Mouse (Mus musculus) liver, embryonic 14.5 days (tissue): ENCODE results near the gene Slco1a4. TPM values are rescaled to one million over a fixed set of nuclear protein-coding genes. Genes with fewer than 3 reads are reported as not detected.
A peak's percentile ranks its signal among the peaks of the same experiment; 100 is the strongest.

Experiments
- ATAC-seq: fragments of 200-750 bp; cut with Nextera tagmentation; 2 replicates; pipeline ENCODE4 v1.8.0; 2017; ENCODE audit warnings: moderate number of reproducible peaks, mild to moderate bottlenecking, moderate library complexity; ENCODE audit not compliant: insufficient read depth
- DNase-seq, 3 experiments: peaks; one replicate each; pipeline ENCODE4 v3.0.0-alpha.2; 2012 to 2013; ENCODE audit warnings: low read depth in 3 of 3, low spot score in 3 of 3
- H3K27ac ChIP-seq: fragments of 300-500 bp; sonication (generic); 2 replicates; pipeline ENCODE4 v1.5.1; 2014; ENCODE audit warnings: moderate library complexity, mild to moderate bottlenecking, control low read depth, inconsistent platforms
- H3K27me3 ChIP-seq: fragments of 300-500 bp; sonication (generic); 2 replicates; pipeline ENCODE4 v1.6.1; 2014; ENCODE audit warnings: mild to moderate bottlenecking, low read length, moderate library complexity; ENCODE audit not compliant: control insufficient read depth, insufficient read depth
- H3K36me3 ChIP-seq: fragments of 300-500 bp; sonication (generic); replicated peaks from 2 replicates; pipeline ENCODE4 v1.6.1; 2014; ENCODE audit warnings: low read depth; ENCODE audit not compliant: control insufficient read depth, insufficient read depth
- H3K4me1 ChIP-seq, 2 experiments: fragments of 200-500 bp in 1 of 2; fragments of 300-500 bp in 1 of 2; sonication (generic) in 1 of 2; replicated peaks; 2 replicates each; pipeline ENCODE4 v1.6.1; 2012 to 2014; ENCODE audit warnings: antibody characterized with exemption in 1 of 2, inconsistent platforms in 1 of 2, low read length in 1 of 2; ENCODE audit not compliant: control insufficient read depth in 2 of 2, insufficient read depth in 2 of 2
- H3K4me2 ChIP-seq: fragments of 300-500 bp; sonication (generic); 2 replicates; pipeline ENCODE4 v1.6.1; 2014; ENCODE audit warnings: low read depth, mild to moderate bottlenecking, control low read depth, moderate library complexity
- H3K4me3 ChIP-seq, 2 experiments: fragments of 200-500 bp in 1 of 2; fragments of 300-500 bp in 1 of 2; sonication (generic) in 1 of 2; 2 replicates each; pipeline ENCODE4 v1.5.1; 2012 to 2014; ENCODE audit warnings: low read depth in 2 of 2, low read length in 2 of 2, mild to moderate bottlenecking in 2 of 2, control low read depth in 1 of 2, inconsistent platforms in 1 of 2, moderate library complexity in 1 of 2; ENCODE audit not compliant: insufficient read depth in 1 of 2
- H3K9ac ChIP-seq: fragments of 300-500 bp; sonication (generic); replicated peaks from 2 replicates; pipeline ENCODE4 v1.6.1; 2014; ENCODE audit warnings: mild to moderate bottlenecking, control low read depth, moderate library complexity
- H3K9me3 ChIP-seq: fragments of 300-500 bp; sonication (generic); 2 replicates; pipeline ENCODE4 v1.6.1; 2016; ENCODE audit warnings: low read length, mixed read lengths; ENCODE audit not compliant: control insufficient read depth
- CTCF ChIP-seq: IDR thresholded peaks from 2 replicates; pipeline ENCODE4 v1.5.1; 2016; ENCODE audit warnings: antibody characterized with exemption, low read depth, control low read depth
- EP300 ChIP-seq: IDR thresholded peaks from 2 replicates; pipeline ENCODE4 v1.6.1; 2016; ENCODE audit warnings: antibody characterized with exemption, low read depth
- WGBS: fragments of 180-500 bp; shearing (Covaris S2); extraction: QIAGEN DNeasy Blood & Tissue Kit; methylation state at CpG from one replicate; pipeline ENCODE4 v1.1.7; 2014; ENCODE audit not compliant: insufficient replicate concordance; 5-methylcytosine and 5-hydroxymethylcytosine counted together
- polyA plus RNA-seq, 2 experiments: library from polyadenylated mRNA; depleted of rRNA in 1 of 2; stranded (reverse) in 1 of 2; unstranded in 1 of 2; fragments of >200 nt; fragmentation: Nextera tagmentation in 1 of 2; extraction: Ambion mirVana in 1 of 2; gene quantifications; 2 replicates each; pipeline versions ENCODE4 v1.2.1 to v1.2.3; 2012 to 2014

Gene Slco1a4
- polyA plus RNA-seq, 2 experiments: not detected

- no peaks in the 10 kb centered on the region for H3K27me3 ChIP-seq
- no peak for TF ChIP-seq EP300
- no peak for TF ChIP-seq CTCF
- H3K4me3 ChIP-seq: no peak overlapping the region
- H3K9ac ChIP-seq: no peak overlapping the region
- WGBS: 61% methylated on average over 2 of the region's 2 CpGs
- no peak overlapping the region for H3K4me2 ChIP-seq
- H3K4me1 ChIP-seq: no peaks in the 10 kb centered on the region
- ATAC-seq (no peak), DNase-seq (no peak)
- no peak overlapping the region for H3K27ac ChIP-seq
- no peaks in the 10 kb centered on the region for H3K9me3 ChIP-seq
- H3K36me3 ChIP-seq: no peaks in the 10 kb centered on the region
Measured at GRCm38 (mm10) chr6:141871711-141872110, 15.7 kb upstream of the Slco1a4 start.

DNA sequence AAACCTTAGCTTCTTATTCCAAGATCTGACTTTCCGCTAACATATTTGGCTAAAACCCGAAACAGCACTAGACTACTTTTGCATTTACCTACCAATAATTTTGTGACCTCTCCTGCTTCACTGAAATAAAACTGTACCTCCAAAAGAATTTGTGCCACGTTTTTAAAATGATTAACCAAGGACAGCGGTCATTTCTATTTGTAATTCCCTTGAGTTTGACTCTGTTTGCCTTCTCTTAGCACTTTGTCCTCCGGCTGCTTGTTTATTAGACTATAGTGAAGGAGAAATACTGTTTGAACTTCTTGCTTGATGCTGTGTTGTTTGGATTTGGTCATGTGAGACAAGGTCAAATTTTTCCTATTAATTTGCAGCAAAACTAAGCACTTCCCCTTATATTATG is 12.7 kb upstream of the Slco1a4 start:
- DNase-seq: peak in 2 of 3 experiments; percentile 2 to 12
- no peak for ATAC-seq
- no peaks in the 10 kb centered on the region for H3K9me3 ChIP-seq
- H3K4me1 ChIP-seq: no peaks in the 10 kb centered on the region
- H3K4me2 ChIP-seq: no peak overlapping the region
- WGBS: 57% methylated on average over 5 of the region's 5 CpGs
- TF ChIP-seq CTCF (no peak), EP300 (no peak)
- H3K9ac ChIP-seq: no peak overlapping the region
- no peak overlapping the region for H3K4me3 ChIP-seq
- H3K27ac ChIP-seq: no peak overlapping the region
- H3K36me3 ChIP-seq: no peaks in the 10 kb centered on the region
- no peaks in the 10 kb centered on the region for H3K27me3 ChIP-seq

DNA sequence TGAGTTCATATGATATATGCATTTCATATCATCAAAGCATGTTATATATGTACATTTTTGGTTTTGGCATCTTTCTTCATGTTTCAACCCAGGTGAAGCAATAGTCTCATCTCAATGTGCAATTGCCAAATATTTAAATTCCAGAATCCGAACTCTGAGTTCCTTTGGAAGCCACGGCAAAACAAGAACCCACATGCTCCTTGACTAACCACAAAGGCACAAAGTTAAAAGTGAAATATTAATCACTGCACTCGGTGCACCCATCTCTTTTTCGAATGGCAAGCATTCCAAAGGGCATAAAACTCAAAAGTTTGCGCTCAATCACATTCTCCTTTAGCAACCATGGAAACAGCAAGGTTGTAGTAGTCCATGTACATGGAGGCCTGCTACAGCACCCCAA is 10.0 kb upstream of the Slco1a4 start:
- Histone ChIP-seq H3K9me3 (no peaks in the 10 kb centered on the region), H3K4me1 (no peaks in the 10 kb centered on the region), H3K27ac (no peak overlapping the region), H3K4me3 (no peak overlapping the region), H3K27me3 (no peaks in the 10 kb centered on the region), H3K9ac (no peak overlapping the region), H3K4me2 (no peak overlapping the region), H3K36me3 (no peaks in the 10 kb centered on the region)
- DNase-seq (no peak), ATAC-seq (no peak)
- 56% methylated on average over 5 of the region's 5 CpGs for WGBS
- no peak for TF ChIP-seq CTCF
- no peak for TF ChIP-seq EP300

DNA sequence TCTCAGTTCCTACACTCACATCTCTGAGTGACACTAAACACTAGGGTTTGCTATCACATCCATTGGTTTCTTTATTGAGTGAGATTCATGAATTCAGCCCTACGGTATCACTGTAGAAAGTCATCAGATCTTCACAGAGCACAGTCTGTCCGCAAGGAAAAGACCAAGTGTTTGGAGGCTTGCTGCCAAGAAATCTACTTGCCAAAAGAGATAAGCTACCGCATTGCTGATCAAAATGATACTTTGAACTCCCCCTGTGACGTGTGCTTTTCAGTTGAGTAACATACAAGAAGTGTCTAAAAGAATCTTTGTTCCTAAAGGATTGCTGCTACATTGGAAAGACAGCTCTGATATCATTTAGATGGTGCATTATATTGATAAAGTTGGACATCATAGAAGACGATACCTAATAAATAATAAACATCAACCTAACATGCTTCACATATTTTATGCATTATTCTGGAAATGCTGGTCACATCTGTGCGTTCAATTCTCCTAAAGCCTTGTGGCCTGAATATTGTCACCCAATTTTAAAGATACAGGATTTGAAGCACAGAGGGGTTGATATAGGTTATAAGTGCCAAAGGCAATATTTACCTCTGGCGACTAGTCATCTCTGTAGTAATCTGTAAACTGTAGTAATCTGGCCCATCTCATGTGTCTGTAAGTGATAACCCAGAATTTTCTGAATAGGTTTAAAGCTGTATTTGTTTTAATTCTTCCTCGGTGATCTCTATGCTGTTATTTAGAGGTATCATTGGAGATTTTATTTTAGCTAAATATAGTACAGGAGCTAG is 1.9 kb upstream of the Slco1a4 start:
- H3K36me3 ChIP-seq: no peaks in the 10 kb centered on the region
- no peaks in the 10 kb centered on the region for H3K4me1 ChIP-seq
- no peaks in the 10 kb centered on the region for H3K27me3 ChIP-seq
- ATAC-seq: no peak
- H3K27ac ChIP-seq: no peak overlapping the region
- no peak for DNase-seq
- no peak overlapping the region for H3K4me3 ChIP-seq
- no peak overlapping the region for H3K4me2 ChIP-seq
- H3K9ac ChIP-seq: no peak overlapping the region
- H3K9me3 ChIP-seq: no peaks in the 10 kb centered on the region
- 62% methylated on average over 8 of the region's 8 CpGs for WGBS
- no peak for TF ChIP-seq EP300
- no peak for TF ChIP-seq CTCF

- DNase-seq (no peak), ATAC-seq (no peak)
- no peaks in the 10 kb centered on the region for H3K27me3 ChIP-seq
- no peaks in the 10 kb centered on the region for H3K9me3 ChIP-seq
- H3K36me3 ChIP-seq: no peaks in the 10 kb centered on the region
- WGBS: 46% methylated on average over 2 of the region's 2 CpGs
- H3K4me2 ChIP-seq: no peak overlapping the region
- no peak overlapping the region for H3K9ac ChIP-seq
- TF ChIP-seq EP300: no peak
- no peak for TF ChIP-seq CTCF
- H3K4me1 ChIP-seq: no peaks in the 10 kb centered on the region
- H3K27ac ChIP-seq: no peak overlapping the region
- H3K4me3 ChIP-seq: no peak overlapping the region
Measured at GRCm38 (mm10) chr6:141853616-141854015, 2.4 kb downstream of the Slco1a4 start.
